Mouse (Mus musculus) MEL (cell line): ENCODE results near the gene Gm10031. TPM values are rescaled to one million over a fixed set of nuclear protein-coding genes. Genes with fewer than 3 reads are reported as not detected.

Experiments
- DNase-seq: peaks from one replicate; pipeline ENCODE4 v3.0.0; 2011; ENCODE audit warnings: low read depth, low spot score
- H3K27ac ChIP-seq: 2 replicates; pipeline ENCODE4 v1.5.1; 2012; ENCODE audit warnings: low read depth, mild to moderate bottlenecking, control low read depth, low read length, moderate library complexity; ENCODE audit not compliant: control insufficient read depth
- H3K27me3 ChIP-seq, 2 experiments: fragments of 150-350 bp in 1 of 2; sonication (generic) in 1 of 2; 2 replicates each; pipeline ENCODE4 v1.6.1; 2012; ENCODE audit warnings: low read length in 2 of 2, mild to moderate bottlenecking in 2 of 2, improper control_type of control experiment in 1 of 2, moderate library complexity in 1 of 2; ENCODE audit not compliant: insufficient read depth in 2 of 2, control insufficient read depth in 1 of 2
- H3K36me3 ChIP-seq, 2 experiments: 2 replicates each; pipeline ENCODE4 v1.6.1; 2012 to 2014; ENCODE audit warnings: low read length in 2 of 2, improper control_type of control experiment in 1 of 2, inconsistent platforms in 1 of 2, mild to moderate bottlenecking in 1 of 2; ENCODE audit not compliant: insufficient read depth in 2 of 2, control insufficient read depth in 1 of 2
- H3K4me1 ChIP-seq, 2 experiments: fragments of 150-350 bp in 1 of 2; sonication (generic) in 1 of 2; 2 replicates each; pipeline ENCODE4 v1.6.1; 2012; ENCODE audit warnings: low read length in 2 of 2, improper control_type of control experiment in 1 of 2, mild to moderate bottlenecking in 1 of 2; ENCODE audit not compliant: insufficient read depth in 2 of 2, control insufficient read depth in 1 of 2
- H3K4me3 ChIP-seq, 2 experiments: fragments of 150-350 bp in 1 of 2; sonication (generic) in 1 of 2; 2 replicates each; pipeline ENCODE4 v1.5.1; 2012; ENCODE audit warnings: low read depth in 2 of 2, low read length in 2 of 2, mild to moderate bottlenecking in 2 of 2, moderate library complexity in 2 of 2, control low read depth in 1 of 2, improper control_type of control experiment in 1 of 2; ENCODE audit not compliant: control insufficient read depth in 1 of 2, insufficient read depth in 1 of 2
- H3K79me2 ChIP-seq: 2 replicates; pipeline ENCODE4 v1.6.1; 2012; ENCODE audit warnings: mild to moderate bottlenecking, low read length, moderate library complexity; ENCODE audit not compliant: control insufficient read depth, poor library complexity, insufficient read depth
- H3K9ac ChIP-seq: 2 replicates; pipeline ENCODE4 v1.6.1; 2012; ENCODE audit warnings: low read depth, mild to moderate bottlenecking, control low read depth, low read length, moderate library complexity; ENCODE audit not compliant: control insufficient read depth, poor library complexity, severe bottlenecking
- H3K9me3 ChIP-seq: fragments of 150-350 bp; sonication (generic); replicated peaks from 2 replicates; pipeline ENCODE4 v1.6.1; 2012; ENCODE audit warnings: mild to moderate bottlenecking, low read length, improper control_type of control experiment, moderate library complexity; ENCODE audit not compliant: insufficient read depth
- BHLHE40 ChIP-seq: IDR thresholded peaks from 2 replicates; pipeline ENCODE4 v1.6.1; 2012; ENCODE audit warnings: low read depth, mild to moderate bottlenecking, inconsistent platforms, low read length, improper control_type of control experiment, borderline replicate concordance
- CHD2 ChIP-seq: IDR thresholded peaks from 2 replicates; pipeline ENCODE4 v1.6.1; 2011; ENCODE audit warnings: low read length, improper control_type of control experiment
- CTCF ChIP-seq, 3 experiments: IDR thresholded peaks in 2 of 3; conservative IDR thresholded peaks in 1 of 3; 2 replicates each; pipeline ENCODE4 v1.5.1; 2011 to 2012; ENCODE audit warnings: low read length in 3 of 3, low read depth in 2 of 3, mild to moderate bottlenecking in 2 of 3, improper control_type of control experiment in 1 of 3, inconsistent platforms in 1 of 3, mixed read lengths in 1 of 3, moderate library complexity in 1 of 3; ENCODE audit not compliant: control insufficient read depth in 1 of 3, insufficient read depth in 1 of 3, poor library complexity in 1 of 3, severe bottlenecking in 1 of 3
- E2F4 ChIP-seq: IDR thresholded peaks from 2 replicates; pipeline ENCODE4 v1.6.1; 2011; ENCODE audit warnings: low read depth, low read length, improper control_type of control experiment, borderline replicate concordance
- ETS1 ChIP-seq: IDR thresholded peaks from 2 replicates; pipeline ENCODE4 v1.6.1; 2012; ENCODE audit warnings: low read depth, mild to moderate bottlenecking, inconsistent platforms, low read length, improper control_type of control experiment, moderate library complexity
- GATA1 ChIP-seq: IDR thresholded peaks from 2 replicates; pipeline ENCODE4 v1.6.1; 2011; ENCODE audit warnings: low read depth, low read length, improper control_type of control experiment
- HCFC1 ChIP-seq: IDR thresholded peaks from 2 replicates; pipeline ENCODE4 v1.6.1; 2012; ENCODE audit warnings: low read depth, mild to moderate bottlenecking, inconsistent platforms, low read length, improper control_type of control experiment, moderate library complexity
- JUND ChIP-seq: IDR thresholded peaks from 2 replicates; pipeline ENCODE4 v1.6.1; 2011; ENCODE audit warnings: low read depth, mild to moderate bottlenecking, improper control_type of control experiment, low read length
- KAT2A ChIP-seq: conservative IDR thresholded peaks from 2 replicates; pipeline ENCODE4 v1.6.1; 2012; ENCODE audit warnings: low read depth, low read length, improper control_type of control experiment, inconsistent platforms
- MAFK ChIP-seq: IDR thresholded peaks from 2 replicates; pipeline ENCODE4 v1.6.1; 2011; ENCODE audit warnings: low read depth, mild to moderate bottlenecking, low read length, improper control_type of control experiment, borderline replicate concordance
- MAX ChIP-seq: IDR thresholded peaks from 2 replicates; pipeline ENCODE4 v1.6.1; 2011; ENCODE audit warnings: low read length, improper control_type of control experiment
- MAZ ChIP-seq: IDR thresholded peaks from 2 replicates; pipeline ENCODE4 v1.6.1; 2012; ENCODE audit warnings: low read depth, mild to moderate bottlenecking, inconsistent platforms, low read length, improper control_type of control experiment
- NELFE ChIP-seq: IDR thresholded peaks from 2 replicates; pipeline ENCODE4 v1.6.1; 2011; ENCODE audit warnings: low read depth, low read length, improper control_type of control experiment
- NRF1 ChIP-seq: IDR thresholded peaks from 2 replicates; pipeline ENCODE4 v1.6.1; 2014; ENCODE audit warnings: low read depth, mild to moderate bottlenecking, inconsistent platforms, low read length, improper control_type of control experiment, moderate library complexity; ENCODE audit not compliant: poor library complexity, insufficient read depth, severe bottlenecking
- POLR2A ChIP-seq, 2 experiments: IDR thresholded peaks; 2 replicates each; pipeline ENCODE4 v1.6.1; 2011 to 2012; ENCODE audit warnings: low read length in 2 of 2, mild to moderate bottlenecking in 2 of 2, control low read depth in 1 of 2, improper control_type of control experiment in 1 of 2, low read depth in 1 of 2, moderate library complexity in 1 of 2; ENCODE audit not compliant: control insufficient read depth in 1 of 2, insufficient read depth in 1 of 2, poor library complexity in 1 of 2
- POLR2AphosphoS2 ChIP-seq: IDR thresholded peaks from 2 replicates; pipeline ENCODE4 v1.6.1; 2011; ENCODE audit warnings: low read length, improper control_type of control experiment
- POLR2AphosphoS5 ChIP-seq: IDR thresholded peaks from 2 replicates; pipeline ENCODE4 v1.6.1; 2012; ENCODE audit warnings: low read depth, borderline replicate concordance, mild to moderate bottlenecking, inconsistent platforms, low read length, moderate library complexity, mixed read lengths
- RAD21 ChIP-seq: IDR thresholded peaks from 2 replicates; pipeline ENCODE4 v1.6.1; 2011; ENCODE audit warnings: mild to moderate bottlenecking, low read depth, low read length, improper control_type of control experiment
- RCOR1 ChIP-seq: IDR thresholded peaks from 2 replicates; pipeline ENCODE4 v1.6.1; 2012; ENCODE audit warnings: low read depth, mild to moderate bottlenecking, inconsistent platforms, low read length, improper control_type of control experiment
- SIN3A ChIP-seq: IDR thresholded peaks from 2 replicates; pipeline ENCODE4 v1.6.1; 2012; ENCODE audit warnings: low read length, improper control_type of control experiment, inconsistent platforms
- SMC3 ChIP-seq: IDR thresholded peaks from 2 replicates; pipeline ENCODE4 v1.6.1; 2011; ENCODE audit warnings: low read depth, low read length, improper control_type of control experiment
- TAL1 ChIP-seq: IDR thresholded peaks from 2 replicates; pipeline ENCODE4 v1.6.1; 2012; ENCODE audit warnings: mild to moderate bottlenecking, inconsistent platforms, low read length, moderate library complexity, mixed read lengths
- TBP ChIP-seq: IDR thresholded peaks from 2 replicates; pipeline ENCODE4 v1.8.0; 2011; ENCODE audit warnings: low read depth, low read length, improper control_type of control experiment
- USF1 ChIP-seq: IDR thresholded peaks from 2 replicates; pipeline ENCODE4 v1.6.1; 2014; ENCODE audit warnings: low read depth, mild to moderate bottlenecking, inconsistent platforms, low read length, improper control_type of control experiment, moderate library complexity
- USF2 ChIP-seq, 2 experiments: IDR thresholded peaks; 2 replicates each; pipeline ENCODE4 v1.6.1; 2011 to 2012; ENCODE audit warnings: improper control_type of control experiment in 2 of 2, low read length in 2 of 2, borderline replicate concordance in 1 of 2, inconsistent platforms in 1 of 2, low read depth in 1 of 2, mild to moderate bottlenecking in 1 of 2; ENCODE audit not compliant: insufficient read depth in 1 of 2
- ZKSCAN1 ChIP-seq: IDR thresholded peaks from 2 replicates; pipeline ENCODE4 v1.6.1; 2012; ENCODE audit warnings: low read depth, mild to moderate bottlenecking, inconsistent platforms, low read length, improper control_type of control experiment, moderate library complexity
- polyA plus RNA-seq, 2 experiments: library from polyadenylated mRNA; stranded (reverse) in 1 of 2; unstranded in 1 of 2; fragments of >175 nt in 1 of 2; fragments of >200 nt in 1 of 2; gene quantifications; 2 replicates each; pipeline versions ENCODE4 v1.2.1 to v1.2.4; 2012; ENCODE audit warnings: low replicate concordance in 2 of 2, low read depth in 1 of 2; ENCODE audit not compliant: insufficient read length in 2 of 2, insufficient read depth in 1 of 2, missing spikeins in 1 of 2
- total RNA-seq: library from RNA; depleted of rRNA; stranded (reverse); fragments of 300-350 nt; gene quantifications from 2 replicates; pipeline ENCODE4 v1.2.3, GENCODE M21; 2012

Gene Gm10031
- total and polyA plus RNA-seq, 3 experiments = 10.6 to 15.8 TPM; not detected in 1

- H3K4me3 ChIP-seq = no peak overlapping the region
- H3K4me1 ChIP-seq = peaks cover 0 to 5% of the 10 kb centered on the region in 2 experiments; a peak in 1 of 4 replicates
- no peak overlapping the region for H3K9ac ChIP-seq
- peaks cover 0 to 4% of the 10 kb centered on the region in 2 experiments; a peak in 1 of 4 replicates for H3K36me3 ChIP-seq
- no peaks in the 10 kb centered on the region for H3K79me2 ChIP-seq
- H3K27me3 ChIP-seq = no peaks in the 10 kb centered on the region
- DNase-seq = no peak
- no peak for TF ChIP-seq POLR2AphosphoS2
- TF ChIP-seq KAT2A = no peak
- TF ChIP-seq RCOR1 = no peak
- TF ChIP-seq ETS1 = no peak
- TF ChIP-seq MAZ = no peak
- no peak for TF ChIP-seq SMC3
- TF ChIP-seq HCFC1 = no peak
- TF ChIP-seq CTCF (IDR thresholded peaks at IDR 0.05 in 2 of 3, conservative IDR thresholded peaks at IDR 0.05 in 1 of 3; ENCODE audit: control insufficient read depth in 1 of 3, insufficient read depth in 1 of 3, low read depth in 2 of 3, low read length in 3 of 3, poor library complexity in 1 of 3, severe bottlenecking in 1 of 3) = no peak
- no peak for TF ChIP-seq POLR2A (IDR thresholded peaks at IDR 0.05; ENCODE audit: control insufficient read depth in 1 of 2, insufficient read depth in 1 of 2, low read depth in 1 of 2, low read length in 2 of 2, poor library complexity in 1 of 2)
- no peak for TF ChIP-seq TBP
- TF ChIP-seq ZKSCAN1 = no peak
- TF ChIP-seq GATA1 = no peak
- TF ChIP-seq MAFK = no peak
- no peak for TF ChIP-seq RAD21
- no peak for TF ChIP-seq NRF1
- no peak for TF ChIP-seq CHD2
- TF ChIP-seq POLR2AphosphoS5 = no peak
- no peaks in the 10 kb centered on the region for H3K9me3 ChIP-seq
- no peak overlapping the region for H3K27ac ChIP-seq
Observed at GRCm38 (mm10) chr1:156520136-156520780, 3.6 kb upstream of the Gm10031 start.

- H3K79me2 ChIP-seq = no peaks in the 10 kb centered on the region
- no peak overlapping the region for H3K27ac ChIP-seq
- peaks cover 0 to 4% of the 10 kb centered on the region in 2 experiments; a peak in 1 of 4 replicates for H3K36me3 ChIP-seq
- DNase-seq = peak; percentile 65
- H3K9me3 ChIP-seq = no peaks in the 10 kb centered on the region
- no peak for TF ChIP-seq SIN3A
- TF ChIP-seq HCFC1 = no peak
- TF ChIP-seq TAL1 = no peak
- 0 out of 4 replicates have a peak, but pooled peaks of 1 of the 2 experiments have one; percentile 24 for TF ChIP-seq USF2 (IDR thresholded peaks at IDR 0.05; ENCODE audit: borderline replicate concordance in 1 of 2, insufficient read depth in 1 of 2, low read depth in 1 of 2, low read length in 2 of 2)
- no peak for TF ChIP-seq NELFE
- no peak for TF ChIP-seq POLR2AphosphoS2
- TF ChIP-seq USF1 = peak; percentile 76
- no peak for TF ChIP-seq CHD2
- TF ChIP-seq TBP = no peak
- TF ChIP-seq CTCF (IDR thresholded peaks at IDR 0.05 in 2 of 3, conservative IDR thresholded peaks at IDR 0.05 in 1 of 3; ENCODE audit: control insufficient read depth in 1 of 3, insufficient read depth in 1 of 3, low read depth in 2 of 3, low read length in 3 of 3, poor library complexity in 1 of 3, severe bottlenecking in 1 of 3) = no peak
- 0 out of 2 replicates have a peak, but pooled peaks have one; percentile 27 for TF ChIP-seq MAX
- no peak for TF ChIP-seq ETS1
- no peak for TF ChIP-seq JUND
- no peak for TF ChIP-seq MAZ
- no peak for TF ChIP-seq RAD21
- TF ChIP-seq POLR2A (IDR thresholded peaks at IDR 0.05; ENCODE audit: control insufficient read depth in 1 of 2, insufficient read depth in 1 of 2, low read depth in 1 of 2, low read length in 2 of 2, poor library complexity in 1 of 2) = no peak
- TF ChIP-seq BHLHE40 = peak; percentile 75; the same call in 1 of the 2 replicates
- no peak for TF ChIP-seq ZKSCAN1
- TF ChIP-seq E2F4 = no peak
- no peak for TF ChIP-seq NRF1
- H3K9ac ChIP-seq = peak overlapping the region; percentile 7; the same call in 1 of the 2 replicates
- no peaks in the 10 kb centered on the region for H3K27me3 ChIP-seq
- peaks cover 0 to 5% of the 10 kb centered on the region in 2 experiments; a peak in 1 of 4 replicates for H3K4me1 ChIP-seq
- peak overlapping the region; percentile 18 to 30 for H3K4me3 ChIP-seq
Observed at GRCm38 (mm10) chr1:156521796-156522517, 1.9 kb upstream of the Gm10031 start.
